Mouse (Mus musculus) embryonic facial prominence, embryonic 12.5 days (tissue): ENCODE results near the gene Astn2. TPM values are rescaled to one million over a fixed set of nuclear protein-coding genes. Genes with fewer than 3 reads are reported as not detected.

Experiments
- ATAC-seq: fragments of 200-750 bp; cut with Nextera tagmentation; 2 replicates; pipeline ENCODE4 v1.8.0; 2017; ENCODE audit not compliant: insufficient number of reproducible peaks, insufficient read depth, low FRiP score, low TSS enrichment
- H3K27ac ChIP-seq: fragments of 300-500 bp; sonication (generic); 2 replicates; pipeline ENCODE4 v1.5.1; 2016; ENCODE audit warnings: mild to moderate bottlenecking
- H3K27me3 ChIP-seq: fragments of 300-500 bp; sonication (generic); 2 replicates; pipeline ENCODE4 v1.6.1; 2016; ENCODE audit warnings: mild to moderate bottlenecking, moderate library complexity
- H3K36me3 ChIP-seq: fragments of 300-500 bp; sonication (generic); 2 replicates; pipeline ENCODE4 v1.6.1; 2016; ENCODE audit warnings: mild to moderate bottlenecking
- H3K4me1 ChIP-seq: fragments of 300-500 bp; sonication (generic); 2 replicates; pipeline ENCODE4 v1.6.1; 2016
- H3K4me2 ChIP-seq: fragments of 300-500 bp; sonication (generic); replicated peaks from 2 replicates; pipeline ENCODE4 v1.6.1; 2016; ENCODE audit warnings: mild to moderate bottlenecking, moderate library complexity
- H3K4me3 ChIP-seq: fragments of 300-500 bp; sonication (generic); 2 replicates; pipeline ENCODE4 v1.5.1; 2016; ENCODE audit warnings: mild to moderate bottlenecking
- H3K9ac ChIP-seq: fragments of 300-500 bp; sonication (generic); 2 replicates; pipeline ENCODE4 v1.6.1; 2016; ENCODE audit warnings: mild to moderate bottlenecking, moderate library complexity
- H3K9me3 ChIP-seq: fragments of 300-500 bp; sonication (generic); 2 replicates; pipeline ENCODE4 v1.6.1; 2016; ENCODE audit warnings: mild to moderate bottlenecking, moderate library complexity
- WGBS: fragments of 180-500 bp; shearing (Covaris S2); methylation state at CpG from one replicate; pipeline ENCODE4 v1.1.7; 2016; 5-methylcytosine and 5-hydroxymethylcytosine counted together
- polyA plus RNA-seq: library from polyadenylated mRNA; unstranded; fragments of >200 nt; fragmentation: Nextera tagmentation; extraction: Ambion mirVana; gene quantifications from 2 replicates; pipeline ENCODE4 v1.2.1, GENCODE M21; 2016

The Astn2 gene
- polyA plus RNA-seq, 1 experiment from 2014 or later = 1.6 TPM

DNA sequence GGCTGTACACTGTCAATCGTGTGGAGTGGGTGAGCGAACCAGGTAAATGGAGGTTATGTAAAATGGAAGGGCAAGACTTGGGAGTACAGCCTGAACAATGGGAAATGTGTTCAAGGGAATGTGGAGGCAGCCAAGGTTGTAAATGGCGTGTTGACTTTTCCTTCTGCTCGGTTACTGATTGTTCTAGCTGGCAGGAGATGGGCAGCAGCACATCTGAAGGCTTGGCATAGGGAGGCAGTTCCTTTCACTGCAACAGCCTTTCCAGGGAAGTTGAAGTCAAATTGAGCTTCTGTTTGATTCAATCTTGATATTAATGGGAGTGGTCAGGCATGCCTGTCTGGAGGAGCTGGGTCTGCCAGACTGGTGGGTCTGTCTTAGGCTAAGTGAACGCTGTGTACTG, 794.1 kb downstream of the Astn2 start:
- Histone ChIP-seq H3K4me3 (no peak overlapping the region), H3K27me3 (no peaks in the 10 kb centered on the region), H3K9ac (no peak overlapping the region), H3K4me1 (peaks cover 12% of the 10 kb centered on the region; the same call in 1 of the 2 replicates), H3K4me2 (no peak overlapping the region), H3K9me3 (no peaks in the 10 kb centered on the region), H3K27ac (no peak overlapping the region), H3K36me3 (peaks cover 24% of the 10 kb centered on the region)
- no peak for ATAC-seq
- WGBS = 87% methylated on average over 5 of the region's 5 CpGs

DNA sequence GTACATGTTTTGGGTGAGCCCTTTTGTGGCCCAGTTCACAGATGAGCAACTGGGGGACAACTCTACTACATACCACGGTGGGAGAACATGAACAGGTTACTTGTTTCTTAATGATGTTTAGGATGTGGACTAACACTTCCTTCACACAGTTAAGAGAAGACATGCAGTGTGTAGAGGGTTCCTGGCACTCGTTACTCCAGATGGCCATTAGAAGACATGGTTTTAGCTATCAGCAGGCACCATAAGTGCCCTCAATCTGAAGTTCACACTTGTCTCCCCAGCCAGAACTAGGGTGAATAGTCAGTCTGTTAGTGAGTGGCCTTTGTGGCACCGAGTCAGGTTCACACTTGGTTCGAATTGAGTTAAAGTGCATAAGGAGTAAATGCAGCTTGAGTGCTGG, 796.3 kb downstream of the Astn2 start:
- H3K9me3 ChIP-seq = no peaks in the 10 kb centered on the region
- ATAC-seq = no peak

DNA sequence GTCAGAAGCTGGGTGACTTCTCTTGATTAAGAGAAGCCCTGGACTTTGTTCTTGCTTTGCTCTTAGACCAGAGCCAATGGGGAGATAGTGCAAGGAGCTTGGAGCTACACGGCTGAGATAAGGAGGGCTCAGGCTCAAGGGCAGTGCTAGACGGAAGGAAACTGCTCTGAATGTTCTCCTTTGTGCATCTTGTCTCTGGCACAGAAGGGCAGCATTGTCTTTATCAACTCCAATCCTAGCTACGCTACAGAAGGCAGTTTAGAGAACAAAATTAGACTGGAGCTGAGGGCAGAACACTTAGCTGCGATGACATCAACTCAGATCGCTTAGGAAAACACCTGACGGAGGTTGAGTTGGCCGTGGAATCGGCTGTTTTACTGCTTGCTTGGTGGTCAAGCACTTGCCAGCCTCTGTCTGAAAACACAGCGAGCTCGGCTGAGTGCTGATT, 797.2 kb downstream of the Astn2 start:
- H3K27me3 ChIP-seq = no peaks in the 10 kb centered on the region
- no peak overlapping the region for H3K4me2 ChIP-seq
- no peaks in the 10 kb centered on the region for H3K36me3 ChIP-seq
- H3K4me3 ChIP-seq = no peak overlapping the region
- no peak overlapping the region for H3K9ac ChIP-seq
- peaks cover 16% of the 10 kb centered on the region; the same call in 1 of the 2 replicates for H3K4me1 ChIP-seq
- no peak for ATAC-seq
- 80% methylated on average over 10 of the region's 10 CpGs for WGBS
- no peaks in the 10 kb centered on the region for H3K9me3 ChIP-seq
- no peak overlapping the region for H3K27ac ChIP-seq

More for the DNA sequence above, 796.3 kb downstream of the Astn2 start:
- 94% methylated on average over 4 of the region's 4 CpGs for WGBS
- peaks cover 16% of the 10 kb centered on the region; the same call in 1 of the 2 replicates for H3K4me1 ChIP-seq
- no peak overlapping the region for H3K27ac ChIP-seq
- peaks cover 2% of the 10 kb centered on the region for H3K36me3 ChIP-seq
- H3K4me3 ChIP-seq = no peak overlapping the region
- no peak overlapping the region for H3K9ac ChIP-seq
- no peak overlapping the region for H3K4me2 ChIP-seq
- no peaks in the 10 kb centered on the region for H3K27me3 ChIP-seq

DNA sequence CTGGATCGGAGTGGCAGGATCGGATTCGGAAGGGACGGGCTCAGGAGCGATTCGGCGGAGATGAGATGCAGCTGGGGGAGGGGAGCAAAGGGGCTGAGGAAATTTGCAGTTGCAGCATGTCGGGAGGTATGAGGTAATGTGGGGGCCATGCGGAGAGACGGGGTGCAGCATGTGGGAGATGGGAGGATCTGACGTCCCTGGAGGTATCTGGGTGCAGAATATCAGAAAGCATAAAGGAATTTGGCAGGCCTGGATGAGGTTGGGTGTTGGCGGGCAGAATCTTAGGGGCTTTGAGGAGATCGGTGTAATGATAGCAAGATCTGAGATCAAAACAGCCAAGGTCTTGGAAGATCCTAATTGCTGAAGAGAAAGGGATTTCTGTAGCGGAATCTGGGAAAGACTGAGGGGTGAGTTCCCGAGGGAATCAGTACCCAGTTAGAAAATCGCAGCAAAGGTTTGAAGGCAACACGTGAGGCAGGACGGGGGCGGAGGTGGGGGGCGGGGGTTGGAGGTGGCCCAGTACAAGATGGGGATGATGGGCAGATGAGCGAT, 799.2 kb downstream of the Astn2 start:
- peak; percentile 84 for ATAC-seq
- peak overlapping the region; percentile 65; the same call in 1 of the 2 replicates for H3K27ac ChIP-seq
- H3K9ac ChIP-seq = peak overlapping the region; percentile 81
- no peaks in the 10 kb centered on the region for H3K9me3 ChIP-seq
- WGBS = under 1% methylated on average over 21 of the region's 21 CpGs
- H3K36me3 ChIP-seq = no peaks in the 10 kb centered on the region
- peak overlapping the region; percentile 68 for H3K4me2 ChIP-seq
- peaks cover 16% of the 10 kb centered on the region; the same call in 1 of the 2 replicates for H3K4me1 ChIP-seq
- no peaks in the 10 kb centered on the region for H3K27me3 ChIP-seq
- peak overlapping the region; percentile 71 for H3K4me3 ChIP-seq

DNA sequence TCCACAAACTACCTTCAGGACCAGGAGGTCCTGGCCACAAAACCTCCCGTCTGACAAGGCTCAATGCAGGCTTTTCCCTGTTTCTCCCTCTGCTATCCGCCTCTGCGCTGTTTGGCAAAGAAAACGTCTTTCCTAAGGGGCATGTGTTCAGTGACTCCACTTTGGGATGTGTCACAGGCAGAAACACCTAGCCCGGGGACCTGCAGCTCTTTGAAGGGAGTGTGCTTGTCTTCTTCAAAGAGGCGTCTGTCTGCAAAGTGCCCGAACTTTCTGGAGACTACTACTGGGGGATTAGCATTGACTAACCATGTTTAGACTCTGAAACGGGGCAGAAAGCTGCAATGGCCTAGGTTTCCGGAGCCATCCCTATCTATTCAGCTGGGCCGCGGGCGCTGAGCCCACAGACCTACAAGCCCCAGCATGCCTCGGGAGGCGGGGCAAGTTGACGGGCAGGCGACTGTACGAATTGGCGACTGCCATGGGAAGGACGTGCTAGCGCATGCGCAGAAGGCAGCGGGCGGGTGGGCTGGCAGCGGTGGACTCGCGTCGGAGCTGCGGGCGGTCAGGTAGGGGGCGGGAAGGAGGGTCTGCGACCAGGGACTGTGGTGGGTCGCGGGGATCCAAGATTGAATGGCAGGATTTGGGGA, 799.8 kb downstream of the Astn2 start, which contains the start of gene Trim32:
Gene Trim32, plus strand, starts transcription at position 483 of the 647 bp plus-strand sequence.
- peak; percentile 96 for ATAC-seq
- Histone ChIP-seq H3K9me3 (no peaks in the 10 kb centered on the region), H3K27me3 (no peaks in the 10 kb centered on the region), H3K4me2 (peak within 1 kb of the TSS; percentile 68), H3K9ac (peak within 1 kb of the TSS; percentile 81), H3K36me3 (no peaks in the 10 kb centered on the region), H3K4me1 (peaks cover 16% of the 10 kb centered on the region; the same call in 1 of the 2 replicates), H3K4me3 (peak within 1 kb of the TSS; percentile 71), H3K27ac (peak within 1 kb of the TSS; percentile 65; the same call in 1 of the 2 replicates)
- 3% methylated on average over 33 of the region's 33 CpGs for WGBS

DNA sequence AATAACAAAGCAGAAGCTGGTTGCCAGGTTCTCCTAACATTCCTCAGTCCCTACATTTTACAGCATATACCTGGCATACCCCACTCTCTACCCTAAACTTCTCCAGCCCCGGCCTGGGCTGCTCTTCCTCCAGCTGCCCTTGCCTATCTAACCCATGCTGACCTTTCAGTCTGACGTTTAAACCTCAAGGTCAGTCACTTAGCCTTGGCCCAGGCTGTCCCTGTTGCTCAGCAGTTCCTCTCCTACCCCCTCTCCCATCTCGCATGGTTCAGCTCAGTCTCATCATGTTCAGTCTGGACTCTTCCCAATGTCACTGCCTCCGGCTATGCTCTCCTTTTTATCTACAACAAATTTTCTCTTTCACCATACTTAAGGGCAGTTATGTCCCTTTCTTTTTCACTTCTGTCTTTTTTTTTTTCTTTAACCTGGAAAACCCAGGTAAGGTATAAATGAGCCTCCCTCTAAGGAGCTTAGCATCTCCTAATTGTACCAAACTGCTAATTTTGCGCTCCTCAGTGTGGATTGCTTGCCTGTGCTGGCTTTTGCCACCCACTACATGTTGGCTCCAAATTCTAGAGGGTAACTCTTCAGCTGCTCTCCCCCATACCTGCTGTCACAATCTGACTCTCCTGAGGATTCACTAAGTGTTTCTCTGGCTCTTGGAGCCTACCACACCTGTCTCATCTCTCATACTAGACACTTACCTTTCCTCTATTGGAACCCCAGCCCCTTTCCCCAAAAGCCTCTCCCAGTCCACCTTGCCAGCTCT, 809.6 kb downstream of the Astn2 start:
- Histone ChIP-seq H3K9me3 (no peaks in the 10 kb centered on the region), H3K27me3 (no peaks in the 10 kb centered on the region), H3K36me3 (no peaks in the 10 kb centered on the region), H3K27ac (no peak overlapping the region), H3K4me3 (no peak overlapping the region), H3K4me2 (no peak overlapping the region), H3K4me1 (no peaks in the 10 kb centered on the region), H3K9ac (no peak overlapping the region)
- WGBS = 59% methylated on average over 5 of the region's 5 CpGs
- ATAC-seq = no peak

DNA sequence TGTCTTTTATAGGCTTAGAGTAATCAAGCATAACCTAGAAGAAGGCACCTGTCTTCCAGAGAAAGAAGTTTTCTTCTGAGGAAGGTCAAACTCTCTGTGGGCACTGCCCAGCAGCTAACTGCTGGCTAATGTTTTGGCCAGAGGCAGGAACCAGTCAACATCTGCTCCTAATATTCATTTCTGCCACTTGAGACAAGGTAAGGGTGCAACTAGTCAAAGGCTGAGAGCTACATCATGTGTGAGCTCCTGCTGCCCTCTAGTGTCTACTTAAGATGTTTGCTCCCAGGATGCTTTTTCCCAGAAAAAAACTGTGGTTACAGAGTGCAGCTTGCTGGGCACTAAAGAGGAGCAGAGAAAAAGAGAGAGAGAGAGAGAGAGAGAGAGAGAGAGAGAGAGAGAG, 814.6 kb downstream of the Astn2 start:
- H3K36me3 ChIP-seq = no peaks in the 10 kb centered on the region

DNA sequence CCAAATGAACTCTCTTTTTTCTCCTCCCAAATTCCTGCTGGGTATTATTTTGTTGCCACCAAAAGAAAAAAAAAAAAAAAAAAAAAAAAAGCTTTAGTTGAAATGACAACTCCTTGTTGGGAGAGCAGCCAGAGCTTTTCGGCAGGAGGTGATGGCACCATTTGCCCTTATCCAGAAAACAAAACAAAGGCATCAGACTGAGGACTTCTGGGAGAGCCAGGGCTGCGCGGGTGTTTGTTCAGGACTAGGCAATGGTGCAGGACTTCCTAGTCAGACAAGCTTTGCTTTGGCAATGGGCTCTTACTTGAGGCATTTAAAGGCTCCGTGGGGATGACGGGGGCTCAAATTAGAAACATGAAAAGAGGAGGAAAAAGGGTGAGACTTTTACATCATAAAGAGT, 817.5 kb downstream of the Astn2 start:
- 55% methylated on average over 5 of the region's 5 CpGs for WGBS

More for the DNA sequence above, 814.6 kb downstream of the Astn2 start:
- Histone ChIP-seq H3K4me3 (no peak overlapping the region), H3K9me3 (no peaks in the 10 kb centered on the region), H3K4me2 (no peak overlapping the region), H3K9ac (no peak overlapping the region), H3K4me1 (no peaks in the 10 kb centered on the region), H3K27ac (no peak overlapping the region), H3K27me3 (no peaks in the 10 kb centered on the region)
- peak; percentile 47; the same call in 1 of the 2 replicates for ATAC-seq

DNA sequence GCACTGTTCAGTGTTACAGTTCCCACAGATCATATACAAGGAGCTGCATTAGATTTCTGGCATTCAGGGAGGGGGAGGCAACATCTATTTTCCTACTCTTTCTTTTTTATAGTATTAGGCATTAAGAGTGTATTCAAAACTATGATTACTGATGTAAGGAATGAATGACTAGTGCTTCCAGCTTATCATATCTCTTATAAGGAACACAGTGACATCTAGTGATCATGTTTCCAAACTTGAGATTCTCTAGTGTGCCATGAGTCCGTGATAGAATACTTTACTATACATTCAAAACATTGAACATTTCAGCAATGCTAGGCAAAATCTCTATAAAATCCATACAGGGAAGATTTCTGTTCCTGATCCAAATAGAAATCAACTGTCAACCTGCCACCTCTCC, 824.2 kb downstream of the Astn2 start:
- no peak overlapping the region for H3K4me2 ChIP-seq
- H3K27ac ChIP-seq = no peak overlapping the region
- ATAC-seq = no peak
- WGBS = 67% methylated on average over 1 of the region's 1 CpGs
- H3K27me3 ChIP-seq = no peaks in the 10 kb centered on the region
- H3K4me3 ChIP-seq = no peak overlapping the region
- H3K9me3 ChIP-seq = no peaks in the 10 kb centered on the region
- H3K36me3 ChIP-seq = no peaks in the 10 kb centered on the region
- H3K4me1 ChIP-seq = no peaks in the 10 kb centered on the region
- no peak overlapping the region for H3K9ac ChIP-seq

More for the DNA sequence above, 817.5 kb downstream of the Astn2 start:
- H3K4me1 ChIP-seq = no peaks in the 10 kb centered on the region
- H3K27me3 ChIP-seq = no peaks in the 10 kb centered on the region
- ATAC-seq = no peak
- H3K27ac ChIP-seq = no peak overlapping the region
- H3K36me3 ChIP-seq = no peaks in the 10 kb centered on the region
- no peaks in the 10 kb centered on the region for H3K9me3 ChIP-seq
- no peak overlapping the region for H3K4me2 ChIP-seq
- no peak overlapping the region for H3K9ac ChIP-seq
- no peak overlapping the region for H3K4me3 ChIP-seq

DNA sequence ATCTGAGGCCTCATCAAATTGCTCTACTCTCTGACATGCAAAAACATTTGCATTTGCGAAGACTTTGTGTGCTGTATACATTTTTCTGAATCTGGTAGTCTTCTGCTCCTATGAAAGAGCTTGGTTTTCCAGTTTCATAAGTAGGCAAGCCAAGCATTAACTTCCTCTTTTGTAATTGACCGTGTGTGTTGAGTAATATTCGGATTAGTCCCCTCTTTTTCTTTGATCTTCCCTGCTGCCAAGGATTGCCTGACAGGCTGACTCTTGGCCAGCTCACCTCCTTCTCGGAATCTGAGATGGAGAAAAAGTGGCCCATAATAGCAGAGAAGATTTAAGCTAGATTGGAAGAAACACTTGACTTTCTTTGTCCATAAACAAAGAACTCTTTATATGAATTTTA, 838.9 kb downstream of the Astn2 start:
- no peak for ATAC-seq
- H3K27me3 ChIP-seq = no peaks in the 10 kb centered on the region
- H3K9me3 ChIP-seq = no peaks in the 10 kb centered on the region
- H3K4me1 ChIP-seq = no peaks in the 10 kb centered on the region
- H3K9ac ChIP-seq = no peak overlapping the region
- H3K4me2 ChIP-seq = no peak overlapping the region
- H3K36me3 ChIP-seq = no peaks in the 10 kb centered on the region
- no peak overlapping the region for H3K27ac ChIP-seq
- no peak overlapping the region for H3K4me3 ChIP-seq
- 62% methylated on average over 4 of the region's 4 CpGs for WGBS

DNA sequence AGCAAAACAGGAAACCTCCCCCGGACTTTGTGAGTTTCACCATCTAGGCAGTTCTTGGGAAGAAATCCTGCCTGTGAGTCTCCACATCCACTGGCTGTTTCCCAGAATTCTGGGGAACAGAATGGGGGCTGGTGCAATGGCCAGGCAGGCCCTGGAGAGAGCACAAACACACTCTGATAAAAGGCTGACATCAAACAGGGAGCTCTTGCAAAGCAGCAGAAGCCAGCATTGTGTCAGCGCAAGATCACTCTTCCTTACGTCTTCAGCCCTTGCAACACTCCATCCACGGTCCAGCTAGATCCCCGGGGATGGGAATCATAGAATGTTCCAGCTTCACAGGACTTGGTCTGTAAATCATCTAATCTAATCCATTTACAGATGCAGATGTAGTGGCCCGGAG, 855.9 kb downstream of the Astn2 start:
- no peak overlapping the region for H3K9ac ChIP-seq
- H3K36me3 ChIP-seq = no peaks in the 10 kb centered on the region

More for the DNA sequence above, 855.9 kb downstream of the Astn2 start:
- Histone ChIP-seq H3K9me3 (no peaks in the 10 kb centered on the region), H3K4me3 (no peak overlapping the region), H3K4me2 (no peak overlapping the region), H3K27me3 (no peaks in the 10 kb centered on the region), H3K4me1 (no peaks in the 10 kb centered on the region), H3K27ac (no peak overlapping the region)
- ATAC-seq = no peak
- 66% methylated on average over 6 of the region's 6 CpGs for WGBS
